Mouse (Mus musculus): Measurements from ENCODE around the gene Hist1h2ap. TPM values are rescaled to one million over a fixed set of nuclear protein-coding genes. Genes with fewer than 3 reads are reported as not detected.
"Not testable (repeated sequence)": the region's sequence is repeated elsewhere in the genome, so short reads cannot be mapped to it uniquely, and the experiment has no call there.

Gene Hist1h2ap
- total and polyA plus RNA-seq, 3 experiments = 727 to 3,706 TPM; not detected in 1

- peak; percentile 84 for DNase-seq (ENCODE audit: low read depth, low spot score)
These were observed 48.8 kb upstream of the Hist1h2ap start for GRCm38 (mm10) chr13:21881878-21882669.

GRCm38 (mm10) chr13:21880735-21881134 is 47.4 kb upstream of the Hist1h2ap start:
- no peaks in the 10 kb centered on the region for H3K9me3 ChIP-seq (replicated peaks; ENCODE audit: insufficient read depth, low read length)
- no peaks in the 10 kb centered on the region; a peak in 1 of 4 replicates for H3K27me3 ChIP-seq (ENCODE audit: control insufficient read depth in 1 of 2, insufficient read depth in 2 of 2, low read length in 2 of 2)
- no peaks in the 10 kb centered on the region; a peak in 1 of 4 replicates for H3K36me3 ChIP-seq (ENCODE audit: control insufficient read depth in 1 of 2, insufficient read depth in 2 of 2, low read length in 2 of 2)
- H3K4me3 ChIP-seq (ENCODE audit: control insufficient read depth in 1 of 2, insufficient read depth in 1 of 2, low read depth in 2 of 2, low read length in 2 of 2) = no peak overlapping the region
- no peaks in the 10 kb centered on the region for H3K4me1 ChIP-seq (ENCODE audit: control insufficient read depth in 1 of 2, insufficient read depth in 2 of 2, low read length in 2 of 2)
- TF ChIP-seq RCOR1 (IDR thresholded peaks at IDR 0.05; ENCODE audit: low read depth, low read length) (no peak), TBP (IDR thresholded peaks at IDR 0.05; ENCODE audit: low read depth, low read length) (peak; percentile 86)
- no peak overlapping the region for H3K27ac ChIP-seq (ENCODE audit: control insufficient read depth, low read depth, low read length)
- DNase-seq (ENCODE audit: low read depth, low spot score) = no peak
- no peaks in the 10 kb centered on the region; the same call in 1 of the 2 replicates for H3K79me2 ChIP-seq (ENCODE audit: control insufficient read depth, insufficient read depth, low read length, poor library complexity)
- no peak overlapping the region for H3K9ac ChIP-seq (ENCODE audit: control insufficient read depth, low read depth, low read length, poor library complexity, severe bottlenecking)

More at GRCm38 (mm10) chr13:21881878-21882669, 48.8 kb upstream of the Hist1h2ap start:
- no peak for TF ChIP-seq E2F4 (IDR thresholded peaks at IDR 0.05; ENCODE audit: borderline replicate concordance, low read depth, low read length)
- peak; percentile 18 for TF ChIP-seq GATA1 (IDR thresholded peaks at IDR 0.05; ENCODE audit: low read depth, low read length)
- no peak for TF ChIP-seq CTCF (IDR thresholded peaks at IDR 0.05 in 2 of 3, conservative IDR thresholded peaks at IDR 0.05 in 1 of 3; ENCODE audit: control insufficient read depth in 1 of 3, insufficient read depth in 1 of 3, low read depth in 2 of 3, low read length in 3 of 3, poor library complexity in 1 of 3, severe bottlenecking in 1 of 3)
- TF ChIP-seq MAFK (IDR thresholded peaks at IDR 0.05; ENCODE audit: borderline replicate concordance, low read depth, low read length) = peak; percentile 98
- TF ChIP-seq TBP (IDR thresholded peaks at IDR 0.05; ENCODE audit: low read depth, low read length) = peak; percentile 100
- Histone ChIP-seq H3K27me3 (ENCODE audit: control insufficient read depth in 1 of 2, insufficient read depth in 2 of 2, low read length in 2 of 2) (no peaks in the 10 kb centered on the region), H3K9me3 (replicated peaks; ENCODE audit: insufficient read depth, low read length) (no peaks in the 10 kb centered on the region), H3K79me2 (ENCODE audit: control insufficient read depth, insufficient read depth, low read length, poor library complexity) (no peaks in the 10 kb centered on the region; the same call in 1 of the 2 replicates), H3K36me3 (ENCODE audit: control insufficient read depth in 1 of 2, insufficient read depth in 2 of 2, low read length in 2 of 2) (no peaks in the 10 kb centered on the region; a peak in 1 of 4 replicates), H3K9ac (ENCODE audit: control insufficient read depth, low read depth, low read length, poor library complexity, severe bottlenecking) (peak overlapping the region; percentile 73), H3K4me1 (ENCODE audit: control insufficient read depth in 1 of 2, insufficient read depth in 2 of 2, low read length in 2 of 2) (no peaks in the 10 kb centered on the region), H3K4me3 (ENCODE audit: control insufficient read depth in 1 of 2, insufficient read depth in 1 of 2, low read depth in 2 of 2, low read length in 2 of 2) (peak overlapping the region; percentile 48 to 95), H3K27ac (ENCODE audit: control insufficient read depth, low read depth, low read length) (peak overlapping the region; percentile 45; the same call in 1 of the 2 replicates)

GRCm38 (mm10) chr13:21865503-21865902 is 32.2 kb upstream of the Hist1h2ap start:
- not testable (repeated sequence) for H3K79me2 ChIP-seq (ENCODE audit: control insufficient read depth, insufficient read depth, low read length, poor library complexity); H3K9ac ChIP-seq (ENCODE audit: control insufficient read depth, low read depth, low read length, poor library complexity, severe bottlenecking); H3K36me3 ChIP-seq (ENCODE audit: control insufficient read depth in 1 of 2, insufficient read depth in 2 of 2, low read length in 2 of 2); H3K27me3 ChIP-seq (ENCODE audit: control insufficient read depth in 1 of 2, insufficient read depth in 2 of 2, low read length in 2 of 2); DNase-seq (ENCODE audit: low read depth, low spot score); H3K4me3 ChIP-seq (ENCODE audit: control insufficient read depth in 1 of 2, insufficient read depth in 1 of 2, low read depth in 2 of 2, low read length in 2 of 2); H3K27ac ChIP-seq (ENCODE audit: control insufficient read depth, low read depth, low read length); H3K4me1 ChIP-seq (ENCODE audit: control insufficient read depth in 1 of 2, insufficient read depth in 2 of 2, low read length in 2 of 2); H3K9me3 ChIP-seq (replicated peaks; ENCODE audit: insufficient read depth, low read length)

GRCm38 (mm10) chr13:21861608-21862007 is 28.3 kb upstream of the Hist1h2ap start:
- Histone ChIP-seq H3K9ac (ENCODE audit: control insufficient read depth, low read depth, low read length, poor library complexity, severe bottlenecking) (no peak overlapping the region), H3K4me3 (ENCODE audit: control insufficient read depth in 1 of 2, insufficient read depth in 1 of 2, low read depth in 2 of 2, low read length in 2 of 2) (no peak overlapping the region), H3K36me3 (ENCODE audit: control insufficient read depth in 1 of 2, insufficient read depth in 2 of 2, low read length in 2 of 2) (no peaks in the 10 kb centered on the region), H3K9me3 (replicated peaks; ENCODE audit: insufficient read depth, low read length) (no peaks in the 10 kb centered on the region), H3K27me3 (ENCODE audit: control insufficient read depth in 1 of 2, insufficient read depth in 2 of 2, low read length in 2 of 2) (peaks cover 0 to 7% of the 10 kb centered on the region in 2 experiments), H3K27ac (ENCODE audit: control insufficient read depth, low read depth, low read length) (no peak overlapping the region), H3K79me2 (ENCODE audit: control insufficient read depth, insufficient read depth, low read length, poor library complexity) (no peaks in the 10 kb centered on the region), H3K4me1 (ENCODE audit: control insufficient read depth in 1 of 2, insufficient read depth in 2 of 2, low read length in 2 of 2) (peaks cover 0 to 9% of the 10 kb centered on the region in 2 experiments; a peak in 1 of 4 replicates)
- DNase-seq (ENCODE audit: low read depth, low spot score) = no peak
- TF ChIP-seq ZC3H11A (IDR thresholded peaks at IDR 0.05; ENCODE audit: low read depth, low read length) (no peak), UBTF (IDR thresholded peaks at IDR 0.05; ENCODE audit: borderline replicate concordance, insufficient read depth, low read depth, low read length) (no peak), POLR2A (IDR thresholded peaks at IDR 0.05; ENCODE audit: control insufficient read depth in 1 of 2, insufficient read depth in 1 of 2, low read depth in 1 of 2, low read length in 2 of 2, poor library complexity in 1 of 2) (no peak), MEF2A (IDR thresholded peaks at IDR 0.05; ENCODE audit: extremely low read depth, insufficient replicate concordance, low read depth, low read length, poor library complexity, severe bottlenecking) (no peak), USF1 (IDR thresholded peaks at IDR 0.05; ENCODE audit: low read depth, low read length) (no peak), CHD1 (IDR thresholded peaks at IDR 0.05; ENCODE audit: low read depth, low read length) (no peak), MAZ (IDR thresholded peaks at IDR 0.05; ENCODE audit: low read depth, low read length) (no peak), HCFC1 (IDR thresholded peaks at IDR 0.05; ENCODE audit: low read depth, low read length) (no peak), BHLHE40 (IDR thresholded peaks at IDR 0.05; ENCODE audit: borderline replicate concordance, low read depth, low read length) (no peak), TBP (IDR thresholded peaks at IDR 0.05; ENCODE audit: low read depth, low read length) (no peak), MAX (IDR thresholded peaks at IDR 0.05; ENCODE audit: low read length) (no peak), CHD2 (IDR thresholded peaks at IDR 0.05; ENCODE audit: low read length) (no peak), NELFE (IDR thresholded peaks at IDR 0.05; ENCODE audit: low read depth, low read length) (no peak), GABPA (IDR thresholded peaks at IDR 0.05; ENCODE audit: low read depth, low read length) (no peak)
